Mouse (Mus musculus) hindbrain, embryonic 15.5 days (tissue): ENCODE results near the gene Smlr1. TPM values are rescaled to one million over a fixed set of nuclear protein-coding genes. Genes with fewer than 3 reads are reported as not detected.

Experiments used
- ATAC-seq: fragments of 200-750 bp; cut with Nextera tagmentation; 2 replicates; pipeline ENCODE4 v1.8.0; 2017; ENCODE audit warnings: low read depth, moderate number of reproducible peaks, moderate TSS enrichment; ENCODE audit not compliant: low FRiP score
- H3K27ac ChIP-seq: fragments of 300-500 bp; sonication (generic); replicated peaks from 2 replicates; pipeline ENCODE4 v1.5.1; 2015; ENCODE audit warnings: mild to moderate bottlenecking, inconsistent platforms
- H3K27me3 ChIP-seq: fragments of 300-500 bp; sonication (generic); 2 replicates; pipeline ENCODE4 v1.6.1; 2015; ENCODE audit warnings: control low read depth, inconsistent platforms
- H3K36me3 ChIP-seq: fragments of 300-500 bp; sonication (generic); 2 replicates; pipeline ENCODE4 v1.6.1; 2015; ENCODE audit warnings: control low read depth, inconsistent platforms
- H3K4me1 ChIP-seq: fragments of 300-500 bp; sonication (generic); replicated peaks from 2 replicates; pipeline ENCODE4 v1.6.1; 2015; ENCODE audit warnings: control low read depth, inconsistent platforms
- H3K4me2 ChIP-seq: fragments of 300-500 bp; sonication (generic); 2 replicates; pipeline ENCODE4 v1.6.1; 2015; ENCODE audit warnings: moderate library complexity, mild to moderate bottlenecking, inconsistent platforms
- H3K4me3 ChIP-seq: fragments of 300-500 bp; sonication (generic); 2 replicates; pipeline ENCODE4 v1.5.1; 2015; ENCODE audit warnings: mild to moderate bottlenecking, inconsistent platforms
- H3K9ac ChIP-seq: fragments of 300-500 bp; sonication (generic); 2 replicates; pipeline ENCODE4 v1.6.1; 2015; ENCODE audit warnings: inconsistent platforms
- H3K9me3 ChIP-seq: fragments of 300-500 bp; sonication (generic); 2 replicates; pipeline ENCODE4 v1.6.1; 2016; ENCODE audit warnings: control low read depth, inconsistent platforms
- WGBS: fragments of 180-500 bp; shearing (Covaris S2); methylation state at CpG from one replicate; pipeline ENCODE4 v1.1.7; 2015; 5-methylcytosine and 5-hydroxymethylcytosine counted together
- polyA plus RNA-seq: library from polyadenylated mRNA; unstranded; fragments of >200 nt; fragmentation: Nextera tagmentation; extraction: Ambion mirVana; gene quantifications from 2 replicates; pipeline ENCODE4 v1.2.1, GENCODE M21; 2015

Gene Smlr1
- polyA plus RNA-seq, 1 experiment from 2014 or later, result not detected

DNA sequence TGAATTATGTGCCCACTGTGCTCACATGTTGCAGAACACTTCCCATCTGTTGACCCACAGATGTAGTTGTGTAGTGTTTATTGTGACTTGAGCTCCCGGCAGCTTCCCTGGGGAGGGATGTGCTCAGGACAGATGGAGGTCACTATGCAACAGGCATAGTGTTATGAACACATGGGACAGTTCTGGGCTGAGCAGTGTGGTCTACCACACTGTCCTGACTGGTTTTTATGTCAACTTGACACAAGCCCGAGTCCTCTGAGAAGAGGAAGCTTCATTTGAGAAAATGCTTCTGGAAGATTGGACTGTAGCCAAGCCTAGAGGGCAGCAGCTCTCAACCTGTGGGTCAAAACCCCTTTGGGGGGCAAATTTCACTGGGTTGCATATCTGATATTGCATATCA lies 3.0 kb downstream of the Smlr1 start:
- WGBS, result 82% methylated on average over 2 of the region's 2 CpGs
- Histone ChIP-seq H3K27ac (no peak overlapping the region), H3K9ac (no peak overlapping the region), H3K4me2 (no peak overlapping the region), H3K27me3 (no peaks in the 10 kb centered on the region), H3K36me3 (no peaks in the 10 kb centered on the region), H3K4me1 (no peaks in the 10 kb centered on the region), H3K9me3 (no peaks in the 10 kb centered on the region), H3K4me3 (no peak overlapping the region)
- ATAC-seq, result no peak

DNA sequence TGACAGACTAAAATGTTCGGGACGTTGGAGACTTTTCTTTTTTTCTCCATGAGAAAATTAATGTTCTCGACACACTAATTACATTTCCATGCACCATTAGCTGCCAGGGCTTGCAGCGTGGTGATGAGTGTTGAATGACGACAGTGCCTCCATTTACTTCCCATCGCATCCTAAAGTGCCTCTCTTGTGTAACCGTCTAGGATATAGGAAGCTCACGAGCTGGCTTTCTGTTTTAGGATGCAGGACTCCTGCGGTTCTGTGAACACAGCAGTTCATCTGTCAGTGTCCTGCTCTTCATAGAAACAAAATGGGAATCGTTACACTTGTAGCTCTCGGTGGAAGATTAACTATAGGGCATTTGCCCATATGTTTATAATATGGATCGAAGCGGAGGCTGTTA lies 4.7 kb downstream of the Smlr1 start:
- Histone ChIP-seq H3K9me3 (no peaks in the 10 kb centered on the region), H3K27ac (no peak overlapping the region), H3K4me3 (no peak overlapping the region), H3K27me3 (no peaks in the 10 kb centered on the region), H3K9ac (no peak overlapping the region), H3K36me3 (no peaks in the 10 kb centered on the region), H3K4me1 (no peaks in the 10 kb centered on the region), H3K4me2 (no peak overlapping the region)
- 42% methylated on average over 13 of the region's 13 CpGs for WGBS
- no peak for ATAC-seq

DNA sequence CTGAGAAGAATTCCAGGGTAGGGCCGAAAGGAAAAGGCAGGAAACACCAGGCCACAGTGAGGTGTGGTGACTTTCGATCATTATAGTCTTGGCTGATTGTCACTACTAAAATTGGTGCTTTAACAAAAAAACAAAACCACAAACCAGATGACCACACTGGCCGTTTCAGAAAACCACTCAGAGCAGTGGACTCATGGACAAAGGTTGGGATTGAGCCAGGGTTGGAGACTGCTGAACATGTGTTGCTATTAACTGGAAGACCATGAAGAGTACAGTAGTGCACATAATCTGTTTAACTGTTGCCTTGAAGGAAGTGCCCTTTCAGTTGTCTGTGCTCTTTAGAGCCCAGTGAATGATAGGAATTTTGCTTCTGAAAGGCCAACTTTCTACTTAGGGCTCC lies 8.9 kb downstream of the Smlr1 start:
- Histone ChIP-seq H3K4me2 (no peak overlapping the region), H3K36me3 (no peaks in the 10 kb centered on the region), H3K27me3 (no peaks in the 10 kb centered on the region), H3K9me3 (no peaks in the 10 kb centered on the region), H3K27ac (no peak overlapping the region), H3K9ac (no peak overlapping the region), H3K4me3 (no peak overlapping the region), H3K4me1 (no peaks in the 10 kb centered on the region)
- no peak for ATAC-seq
- 77% methylated on average over 3 of the region's 3 CpGs for WGBS

DNA sequence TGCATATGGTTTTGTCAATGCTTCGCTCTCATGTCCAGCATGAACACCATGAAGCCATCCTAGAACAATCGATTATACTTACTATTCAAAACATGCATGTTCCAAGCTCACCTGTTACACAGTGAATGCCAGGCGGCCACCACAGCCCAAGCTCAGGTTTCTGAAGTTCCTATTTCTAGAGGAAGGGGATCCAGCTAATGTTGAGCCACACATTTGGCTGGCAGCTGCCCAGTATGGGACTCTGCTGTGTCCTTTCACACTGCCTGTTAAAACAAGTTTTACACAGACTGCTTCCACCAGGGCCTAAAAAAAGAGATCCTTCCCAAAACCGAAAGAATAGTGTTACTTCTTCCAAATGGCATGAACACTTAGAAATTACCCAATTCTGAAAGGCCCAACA lies 9.4 kb downstream of the Smlr1 start:
- no peaks in the 10 kb centered on the region for H3K36me3 ChIP-seq
- 95% methylated on average over 4 of the region's 4 CpGs for WGBS
- no peak for ATAC-seq
- H3K9me3 ChIP-seq, result no peaks in the 10 kb centered on the region
- no peaks in the 10 kb centered on the region for H3K27me3 ChIP-seq
- no peaks in the 10 kb centered on the region for H3K4me1 ChIP-seq
- H3K4me3 ChIP-seq, result no peak overlapping the region
- H3K27ac ChIP-seq, result no peak overlapping the region
- no peak overlapping the region for H3K9ac ChIP-seq
- no peak overlapping the region for H3K4me2 ChIP-seq

DNA sequence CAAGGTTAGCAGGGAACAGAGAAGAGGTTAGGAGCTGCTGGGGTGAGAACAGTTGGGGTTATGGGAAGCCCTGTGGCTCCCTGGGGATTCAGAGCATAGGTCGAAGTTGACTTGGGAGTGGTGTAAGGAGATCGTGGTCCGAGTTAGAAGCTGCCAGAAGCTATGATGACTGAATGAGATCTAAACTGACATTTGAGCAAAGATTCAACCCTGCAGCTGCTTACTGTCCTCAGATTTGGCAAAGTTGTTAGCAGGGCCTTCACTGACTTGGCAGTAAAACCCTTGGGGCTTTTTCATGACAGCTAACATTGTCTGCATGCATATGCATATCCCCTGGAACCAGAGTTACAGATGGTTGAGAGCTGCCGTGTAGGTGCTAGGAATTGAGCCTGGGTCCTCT lies 9.9 kb downstream of the Smlr1 start:
- no peak overlapping the region for H3K4me3 ChIP-seq
- no peaks in the 10 kb centered on the region for H3K9me3 ChIP-seq
- no peak overlapping the region for H3K4me2 ChIP-seq
- 71% methylated on average over 4 of the region's 4 CpGs for WGBS
- no peak overlapping the region for H3K27ac ChIP-seq
- H3K9ac ChIP-seq, result no peak overlapping the region
- no peaks in the 10 kb centered on the region for H3K4me1 ChIP-seq
- no peaks in the 10 kb centered on the region for H3K27me3 ChIP-seq
- no peak for ATAC-seq
- H3K36me3 ChIP-seq, result no peaks in the 10 kb centered on the region

DNA sequence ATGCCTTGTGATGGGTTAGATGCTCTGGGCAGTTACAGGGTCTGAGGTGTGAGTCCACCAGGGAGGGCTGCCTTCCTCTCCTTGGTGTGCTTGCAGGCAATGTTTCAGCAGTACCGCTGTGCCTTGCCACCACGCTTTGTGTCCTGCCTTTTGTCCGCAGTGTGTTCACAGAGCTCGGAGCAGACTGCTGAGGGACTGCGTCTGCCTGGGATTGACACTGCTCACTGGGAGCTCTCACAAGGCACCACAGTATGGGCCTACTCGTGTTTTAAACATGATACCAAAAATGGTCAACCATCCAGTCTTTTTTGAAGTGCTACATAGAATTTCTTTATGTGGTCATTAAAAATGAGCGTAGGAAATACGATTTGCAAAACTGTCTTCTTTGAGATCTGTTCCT lies 12.3 kb downstream of the Smlr1 start:
- WGBS, result 74% methylated on average over 8 of the region's 8 CpGs
- no peak for ATAC-seq
- no peaks in the 10 kb centered on the region for H3K9me3 ChIP-seq

DNA sequence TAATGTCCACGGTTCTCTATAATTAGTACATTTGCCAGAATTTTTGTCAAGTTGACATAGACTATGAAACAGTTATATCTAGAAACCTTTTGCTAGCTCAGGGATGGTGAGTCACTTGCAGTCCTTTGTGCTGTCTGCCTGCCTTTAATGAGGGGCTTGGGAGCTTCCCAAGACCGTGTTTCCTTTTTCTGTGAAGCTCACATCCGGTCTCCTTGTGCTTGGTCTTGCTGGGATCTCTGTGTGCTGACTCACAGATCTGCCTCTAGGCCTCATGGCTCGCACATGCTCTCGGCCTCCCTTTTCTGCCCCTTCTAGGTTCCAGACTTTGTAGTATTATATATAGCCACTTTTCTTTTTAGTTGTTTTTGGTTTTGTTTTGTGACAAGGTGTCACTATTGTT lies 15.6 kb downstream of the Smlr1 start:
- Histone ChIP-seq H3K4me1 (no peaks in the 10 kb centered on the region), H3K36me3 (peaks cover 4% of the 10 kb centered on the region; the same call in 1 of the 2 replicates), H3K27ac (no peak overlapping the region), H3K9me3 (no peaks in the 10 kb centered on the region), H3K27me3 (no peaks in the 10 kb centered on the region), H3K9ac (no peak overlapping the region), H3K4me2 (no peak overlapping the region), H3K4me3 (no peak overlapping the region)
- 90% methylated on average over 5 of the region's 5 CpGs for WGBS
- ATAC-seq, result no peak

More for the DNA sequence above, 12.3 kb downstream of the Smlr1 start:
- Histone ChIP-seq H3K4me3 (no peak overlapping the region), H3K4me2 (no peak overlapping the region), H3K36me3 (no peaks in the 10 kb centered on the region), H3K27ac (no peak overlapping the region), H3K4me1 (no peaks in the 10 kb centered on the region), H3K9ac (no peak overlapping the region), H3K27me3 (no peaks in the 10 kb centered on the region)

DNA sequence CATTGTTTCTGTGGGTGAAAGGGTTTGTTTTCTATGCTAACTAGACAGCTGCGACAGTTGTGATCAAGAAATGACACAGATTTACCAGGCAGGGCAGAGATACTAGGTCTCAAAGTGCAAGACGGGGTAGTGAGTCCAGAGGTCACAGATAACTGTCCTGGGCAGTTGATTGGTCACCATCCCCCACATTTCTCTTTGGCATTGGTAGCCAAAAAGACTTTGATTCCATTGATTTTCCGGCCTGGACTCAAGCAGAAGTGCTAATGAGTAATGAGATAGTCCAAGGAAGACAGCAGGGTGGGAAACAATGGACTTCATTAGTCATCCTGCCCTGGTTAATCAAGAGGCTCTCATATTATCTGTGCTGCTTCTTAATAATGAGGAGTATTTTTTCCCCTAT lies 16.1 kb downstream of the Smlr1 start:
- no peak overlapping the region for H3K9ac ChIP-seq
- no peaks in the 10 kb centered on the region for H3K9me3 ChIP-seq
- no peak overlapping the region for H3K4me3 ChIP-seq

DNA sequence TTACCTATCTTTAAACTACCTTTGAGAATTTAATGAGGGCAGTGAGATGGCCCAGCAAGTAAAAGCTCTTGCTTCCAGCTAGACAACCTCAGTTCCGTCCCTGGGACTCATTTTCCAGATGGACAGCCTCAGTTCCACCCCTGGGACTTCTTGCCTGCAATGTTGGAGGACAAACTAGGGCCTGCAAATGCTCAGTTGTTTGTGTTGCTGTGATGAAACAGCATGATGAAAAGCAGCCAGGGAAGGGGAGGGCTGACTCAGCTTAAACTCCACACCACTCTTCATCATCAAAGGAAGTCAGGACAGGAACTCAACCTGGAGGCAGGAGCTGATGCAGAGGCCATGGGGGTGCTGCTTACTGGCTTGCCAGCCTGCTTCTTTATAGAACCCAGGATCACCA lies 22.2 kb downstream of the Smlr1 start:
- H3K9me3 ChIP-seq, result no peaks in the 10 kb centered on the region
- H3K9ac ChIP-seq, result no peak overlapping the region
- peaks cover 7% of the 10 kb centered on the region; the same call in 1 of the 2 replicates for H3K36me3 ChIP-seq
- no peaks in the 10 kb centered on the region for H3K4me1 ChIP-seq
- no peak overlapping the region for H3K27ac ChIP-seq
- no peak for ATAC-seq
- H3K4me3 ChIP-seq, result no peak overlapping the region
- 51% methylated on average over 1 of the region's 1 CpGs for WGBS
- H3K27me3 ChIP-seq, result no peaks in the 10 kb centered on the region
- H3K4me2 ChIP-seq, result no peak overlapping the region

More for the DNA sequence above, 16.1 kb downstream of the Smlr1 start:
- Histone ChIP-seq H3K27me3 (no peaks in the 10 kb centered on the region), H3K4me2 (no peak overlapping the region), H3K27ac (no peak overlapping the region), H3K36me3 (peaks cover 7% of the 10 kb centered on the region; the same call in 1 of the 2 replicates), H3K4me1 (no peaks in the 10 kb centered on the region)
- 63% methylated on average over 3 of the region's 3 CpGs for WGBS
- no peak for ATAC-seq

DNA sequence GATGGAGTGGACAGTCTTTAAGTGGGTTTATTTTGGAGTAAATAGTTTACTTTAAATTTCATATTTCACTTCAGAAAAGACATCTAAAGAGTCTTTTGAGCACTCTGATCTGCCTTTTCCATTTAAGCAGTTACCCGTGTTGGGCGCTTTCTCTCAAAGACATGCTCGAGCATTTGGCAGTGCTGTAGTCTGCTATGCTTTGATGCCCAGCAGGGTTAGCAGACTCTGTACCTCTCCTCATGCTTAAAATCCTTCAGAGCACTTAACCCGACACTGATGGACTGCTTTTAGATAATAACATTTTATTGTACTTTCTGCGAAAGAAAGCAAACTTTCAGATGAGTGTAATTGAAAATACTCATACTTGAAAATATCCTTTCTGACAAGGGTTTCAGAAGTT lies 32.8 kb downstream of the Smlr1 start:
- no peak overlapping the region for H3K27ac ChIP-seq
- no peaks in the 10 kb centered on the region for H3K9me3 ChIP-seq
- H3K27me3 ChIP-seq, result no peaks in the 10 kb centered on the region
- no peak overlapping the region for H3K4me3 ChIP-seq
- WGBS, result 92% methylated on average over 5 of the region's 5 CpGs
- ATAC-seq, result no peak
- no peak overlapping the region for H3K4me2 ChIP-seq
- H3K4me1 ChIP-seq, result no peaks in the 10 kb centered on the region
- no peaks in the 10 kb centered on the region for H3K36me3 ChIP-seq
- no peak overlapping the region for H3K9ac ChIP-seq

DNA sequence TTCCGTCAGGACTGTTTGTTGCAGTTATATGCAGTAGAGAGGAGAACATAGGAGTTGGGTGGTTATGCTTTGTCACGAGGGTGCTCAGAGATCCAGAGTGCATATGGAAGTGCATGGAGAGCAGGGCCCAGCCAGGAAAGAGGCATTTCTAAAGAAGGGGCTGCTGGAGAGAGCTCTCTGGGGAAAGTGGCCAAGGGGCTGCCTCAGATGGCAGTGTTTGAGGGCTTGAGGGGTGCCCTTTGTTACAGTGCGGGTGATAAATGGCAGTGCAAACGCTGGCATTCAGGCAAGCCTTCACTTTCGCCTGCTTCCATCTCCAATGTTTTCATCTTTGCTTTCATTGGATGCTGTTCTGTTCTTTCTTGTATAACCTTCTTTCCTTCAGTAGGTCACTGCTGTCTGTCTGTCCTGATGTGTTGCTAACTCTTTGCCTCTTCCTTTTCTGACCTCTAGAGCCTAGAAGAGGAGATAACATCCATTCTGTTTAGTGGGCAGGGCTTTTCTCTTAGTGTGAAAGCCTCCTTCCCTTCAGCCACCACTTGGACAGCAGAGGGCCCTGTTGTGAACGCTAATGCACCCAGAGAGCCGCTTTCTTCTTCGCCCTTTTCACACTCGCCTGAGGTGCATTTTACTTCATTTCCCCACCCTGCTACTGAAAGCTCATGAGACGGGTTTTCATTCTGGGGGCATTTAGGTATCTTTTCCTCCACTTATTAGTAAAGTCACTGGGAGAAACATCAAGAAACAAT lies 36.6 kb downstream of the Smlr1 start:
- no peak overlapping the region for H3K27ac ChIP-seq
- H3K4me3 ChIP-seq, result no peak overlapping the region
- no peak overlapping the region for H3K4me2 ChIP-seq
- no peaks in the 10 kb centered on the region for H3K9me3 ChIP-seq
- H3K27me3 ChIP-seq, result no peaks in the 10 kb centered on the region
- WGBS, result 43% methylated on average over 10 of the region's 10 CpGs
- ATAC-seq, result peak; percentile 65
- no peak overlapping the region for H3K9ac ChIP-seq
- H3K36me3 ChIP-seq, result no peaks in the 10 kb centered on the region
- H3K4me1 ChIP-seq, result no peaks in the 10 kb centered on the region

DNA sequence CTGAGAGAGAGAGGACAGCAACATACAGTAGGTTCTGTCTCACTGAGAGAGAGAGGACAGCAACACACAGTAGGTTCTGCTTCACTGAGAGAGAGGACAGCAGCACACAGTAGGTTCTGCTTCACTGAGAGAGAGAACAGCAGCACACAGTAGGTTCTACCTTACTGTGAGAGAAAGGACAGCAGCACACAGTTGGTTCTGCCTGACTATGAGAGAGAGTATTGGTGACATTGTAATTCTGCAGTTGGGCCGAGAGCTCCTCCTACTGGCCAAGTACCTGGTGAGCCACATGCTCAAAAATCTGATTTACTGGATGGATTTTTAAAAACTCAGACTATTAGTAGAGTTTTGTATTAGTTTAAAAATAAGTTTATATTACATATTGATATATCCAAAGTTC lies 47.6 kb downstream of the Smlr1 start:
- ATAC-seq, result 0 out of 2 replicates have a peak, but pooled peaks have one; percentile 65
- WGBS, result 27% methylated on average over 1 of the region's 1 CpGs
- H3K27ac ChIP-seq, result no peak overlapping the region
- no peak overlapping the region for H3K4me3 ChIP-seq
- no peaks in the 10 kb centered on the region for H3K9me3 ChIP-seq
- no peaks in the 10 kb centered on the region for H3K36me3 ChIP-seq
- no peak overlapping the region for H3K9ac ChIP-seq
- no peaks in the 10 kb centered on the region for H3K27me3 ChIP-seq
- no peak overlapping the region for H3K4me2 ChIP-seq
- no peaks in the 10 kb centered on the region for H3K4me1 ChIP-seq

DNA sequence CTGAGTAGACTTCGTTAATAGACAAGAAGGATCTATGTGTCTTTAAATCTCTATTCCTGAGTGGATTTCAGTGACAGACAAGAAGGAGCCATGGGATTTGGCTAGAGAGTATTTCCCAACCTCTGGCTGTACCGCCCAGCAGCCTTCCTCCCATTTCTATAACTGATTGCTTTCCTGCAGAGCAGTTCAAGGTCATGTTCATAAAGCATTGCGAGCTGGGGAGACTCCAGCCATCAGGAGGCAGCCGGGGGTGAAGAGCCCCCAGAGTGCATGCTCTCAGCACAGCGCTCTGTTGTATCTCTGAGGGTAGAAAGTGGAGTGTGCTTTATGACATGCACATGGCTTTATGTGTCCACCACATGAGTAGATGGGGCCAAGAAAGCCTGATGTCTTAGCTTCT lies 53.3 kb downstream of the Smlr1 start:
- WGBS, result 58% methylated on average over 5 of the region's 5 CpGs
- Histone ChIP-seq H3K4me1 (no peaks in the 10 kb centered on the region), H3K27ac (no peak overlapping the region), H3K9me3 (no peaks in the 10 kb centered on the region), H3K4me2 (no peak overlapping the region), H3K9ac (no peak overlapping the region), H3K4me3 (no peak overlapping the region), H3K27me3 (no peaks in the 10 kb centered on the region), H3K36me3 (no peaks in the 10 kb centered on the region)
- no peak for ATAC-seq
